Mouse (Mus musculus) MN1 (cell line): ENCODE measurements at regions not wholly inside any gene's neighbourhood (a gene's known extent, or its start where the extent isn't known, plus 50 kb on each side); places are given as distances from the start of the nearest gene placed in this dataset.

ENCODE experiments used
- DNase-seq: peaks from one replicate; pipeline ENCODE4 v3.0.0-alpha.2; 2016; ENCODE audit warnings: low spot score

DNA sequence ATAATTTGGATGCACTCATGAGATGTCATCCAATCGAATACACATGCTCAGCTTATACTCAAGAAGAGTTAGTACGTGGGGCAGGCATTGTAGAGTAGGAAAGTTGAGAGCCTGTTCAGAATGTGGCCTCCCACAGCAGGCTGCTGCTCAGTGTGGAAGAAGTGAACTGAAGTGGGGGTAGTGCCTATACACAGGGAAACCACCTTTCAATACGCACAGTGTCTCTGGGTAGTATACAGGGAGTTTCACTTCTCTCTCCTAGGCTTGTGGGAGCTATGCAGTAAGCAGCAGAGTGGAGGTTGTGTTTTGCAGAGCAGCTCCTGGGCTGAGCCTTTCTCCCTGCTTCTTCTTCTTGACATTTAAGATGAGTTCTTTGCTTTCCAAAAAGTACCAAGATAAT is 182.5 kb upstream of the Marcks start:
- DNase-seq = no peak

DNA sequence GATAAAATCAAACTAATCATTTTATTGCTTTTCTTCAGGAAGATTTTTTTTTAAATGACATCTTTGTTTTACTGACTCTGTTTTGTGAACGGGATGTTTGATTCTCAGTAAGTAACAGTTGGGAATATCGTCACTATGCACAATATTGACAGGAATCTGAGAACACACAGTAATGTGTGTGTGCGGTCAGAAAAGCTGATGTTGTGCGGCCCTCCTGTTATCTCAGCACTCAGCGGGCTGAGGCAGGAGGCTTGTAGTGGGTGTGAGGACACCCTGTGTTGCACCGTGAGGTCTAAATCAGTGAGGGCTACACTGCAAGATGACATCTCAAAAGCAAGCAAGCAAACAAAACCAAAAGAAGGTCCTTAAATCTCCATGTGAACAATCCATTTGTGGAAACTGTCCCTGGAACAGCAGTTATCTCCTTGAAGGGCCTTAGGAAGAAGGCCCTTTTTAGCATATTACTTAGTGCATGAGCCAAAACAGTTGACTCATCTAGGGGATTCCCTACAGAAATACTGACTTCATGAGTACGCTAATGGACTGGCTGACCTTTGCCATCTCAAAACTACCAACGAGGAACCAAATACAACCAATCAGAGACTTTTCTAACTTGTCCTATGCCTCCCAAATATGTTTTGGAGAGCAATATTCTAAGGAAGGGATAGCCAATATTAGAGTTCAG is 181.2 kb upstream of the Marcks start:
- DNase-seq = no peak

DNA sequence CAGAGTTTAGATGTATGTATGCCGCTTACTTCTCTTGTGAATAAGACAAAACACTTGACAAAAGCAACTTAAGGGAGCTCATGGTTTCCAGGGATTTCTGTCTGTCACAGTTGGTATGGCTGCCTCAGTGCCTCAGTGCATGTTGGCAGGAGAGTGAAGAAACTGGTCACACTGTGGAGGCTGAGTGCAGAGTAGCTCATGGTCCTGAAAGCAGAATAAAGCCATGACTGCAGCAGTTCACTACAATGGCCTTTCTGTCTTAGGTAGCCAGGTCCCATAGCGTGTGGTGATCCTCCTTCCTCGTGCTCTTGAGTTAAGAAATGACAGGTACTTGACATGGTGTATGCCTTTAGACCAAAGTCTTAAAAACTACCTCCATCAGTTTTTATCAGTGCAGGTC is 178.0 kb upstream of the Marcks start:
- no peak for DNase-seq

DNA sequence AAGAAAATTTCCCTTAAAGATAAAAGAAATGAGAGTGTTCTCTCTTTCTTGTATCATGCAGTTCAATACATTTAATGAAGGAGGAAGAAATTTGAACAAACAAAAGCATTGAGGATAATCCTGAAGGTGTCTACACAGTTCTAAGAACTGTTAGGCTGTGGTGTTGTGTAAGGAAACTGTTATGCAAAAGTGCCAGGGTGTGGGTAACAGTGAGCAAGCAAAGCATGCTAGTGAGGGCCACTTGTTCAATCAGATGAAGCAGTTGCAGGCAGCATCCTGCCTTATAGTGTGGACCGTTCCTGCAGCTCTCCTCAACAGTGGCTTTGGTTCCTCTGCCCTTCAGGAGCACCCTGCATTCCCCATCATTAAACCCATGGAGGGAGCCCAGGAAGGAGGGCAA is 177.1 kb upstream of the Marcks start:
- no peak for DNase-seq

DNA sequence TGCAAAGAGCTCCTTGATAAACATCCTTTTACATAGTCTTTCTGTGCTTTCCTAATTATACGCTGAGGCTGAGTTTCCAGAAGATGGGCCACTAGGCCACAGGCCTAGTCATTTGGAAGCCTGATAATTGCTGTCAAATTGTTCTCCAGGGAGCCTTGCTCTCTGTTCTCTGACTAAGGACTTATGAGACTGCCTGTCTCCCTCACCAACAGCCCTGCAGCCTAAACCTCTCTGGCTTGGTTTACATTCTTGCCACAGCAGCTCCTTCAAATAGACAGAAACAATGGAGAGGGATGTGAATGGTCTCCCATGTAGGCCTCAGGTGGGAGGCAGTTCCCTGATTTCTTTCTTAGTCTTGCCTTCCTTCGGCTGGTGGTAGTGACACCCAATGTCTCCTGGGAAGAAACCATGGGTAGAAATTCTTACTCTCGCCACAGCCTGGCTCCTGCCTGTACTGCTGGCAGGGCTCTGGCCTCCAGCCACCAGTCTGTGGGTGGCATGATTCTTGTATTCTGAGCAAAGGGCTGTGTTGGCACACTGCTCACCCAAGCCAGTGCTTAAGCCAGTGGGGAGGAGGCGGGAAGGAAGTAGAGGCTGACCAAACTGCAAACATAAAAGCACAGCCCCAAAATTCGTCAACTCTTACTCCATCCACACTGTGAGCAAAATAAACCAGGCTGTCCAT is 176.2 kb upstream of the Marcks start:
- no peak for DNase-seq

DNA sequence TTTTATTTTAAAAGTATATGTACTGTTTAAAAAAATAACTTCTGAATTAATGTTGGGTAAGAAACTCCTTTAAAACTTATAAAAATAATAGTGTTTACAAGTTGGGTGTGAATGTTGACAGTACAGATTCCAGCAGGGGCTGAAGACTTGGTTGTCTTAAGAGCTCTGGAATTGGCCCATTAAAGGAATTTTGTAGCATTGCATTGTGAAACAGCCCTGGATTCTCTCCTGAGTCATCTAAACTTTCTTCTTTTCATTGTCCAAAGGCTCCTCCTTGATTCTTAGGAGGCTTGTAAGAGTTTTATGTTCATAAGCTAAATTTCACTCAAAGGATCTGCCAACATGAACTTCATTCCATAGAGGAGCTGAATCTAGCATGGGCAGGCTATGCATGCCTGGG is 174.7 kb upstream of the Marcks start:
- no peak for DNase-seq

DNA sequence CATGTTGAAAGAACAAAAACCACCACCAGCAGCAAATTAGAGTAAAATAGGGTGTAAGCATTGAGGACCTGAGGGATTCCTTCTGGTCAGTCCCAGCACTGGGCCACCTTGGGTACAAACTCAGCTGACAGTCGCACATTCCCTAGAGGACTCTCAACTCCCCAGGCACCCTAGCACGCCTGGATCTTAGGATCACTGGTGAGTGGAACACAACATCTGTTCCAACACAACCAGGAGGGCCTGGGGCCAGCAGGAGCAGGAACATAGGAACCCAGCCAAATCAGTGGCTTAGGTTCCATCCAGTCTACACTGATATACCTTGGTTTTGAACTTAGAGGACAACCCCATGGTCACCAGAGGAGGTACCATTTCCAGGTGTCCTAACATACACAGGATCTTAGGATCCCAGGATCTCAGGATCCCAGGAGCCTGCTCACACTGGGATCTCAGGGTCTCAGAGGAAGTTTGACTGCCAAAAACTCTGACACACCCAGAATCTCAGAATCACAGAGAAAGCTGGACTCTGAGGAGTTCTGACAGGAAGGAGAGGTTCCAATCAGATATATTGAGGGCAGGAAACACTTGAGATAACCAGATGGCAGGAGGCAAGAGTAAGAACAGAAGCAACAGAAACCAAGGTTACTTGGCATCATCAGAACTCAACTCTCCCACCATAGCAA is 171.7 kb upstream of the Marcks start:
- DNase-seq = no peak

DNA sequence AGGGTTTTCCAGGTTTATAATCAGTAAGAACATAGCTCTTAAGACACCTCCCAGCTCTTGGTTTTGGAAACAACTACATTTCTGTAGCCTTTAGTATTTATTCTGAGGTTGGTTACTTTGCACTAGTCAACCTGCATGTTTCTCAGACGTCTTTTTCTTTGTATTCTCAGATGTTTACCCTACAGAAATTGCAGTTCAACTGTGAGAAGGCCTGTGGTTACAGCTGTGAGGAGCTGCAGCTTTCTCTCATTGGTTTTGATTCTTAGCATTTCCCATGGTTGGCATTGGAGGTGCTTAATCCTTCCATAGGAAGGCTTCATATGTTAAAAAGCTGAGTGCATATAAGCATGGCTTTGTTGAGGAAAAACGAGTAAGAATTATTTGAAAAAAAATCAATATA is 165.9 kb upstream of the Marcks start:
- DNase-seq = no peak

DNA sequence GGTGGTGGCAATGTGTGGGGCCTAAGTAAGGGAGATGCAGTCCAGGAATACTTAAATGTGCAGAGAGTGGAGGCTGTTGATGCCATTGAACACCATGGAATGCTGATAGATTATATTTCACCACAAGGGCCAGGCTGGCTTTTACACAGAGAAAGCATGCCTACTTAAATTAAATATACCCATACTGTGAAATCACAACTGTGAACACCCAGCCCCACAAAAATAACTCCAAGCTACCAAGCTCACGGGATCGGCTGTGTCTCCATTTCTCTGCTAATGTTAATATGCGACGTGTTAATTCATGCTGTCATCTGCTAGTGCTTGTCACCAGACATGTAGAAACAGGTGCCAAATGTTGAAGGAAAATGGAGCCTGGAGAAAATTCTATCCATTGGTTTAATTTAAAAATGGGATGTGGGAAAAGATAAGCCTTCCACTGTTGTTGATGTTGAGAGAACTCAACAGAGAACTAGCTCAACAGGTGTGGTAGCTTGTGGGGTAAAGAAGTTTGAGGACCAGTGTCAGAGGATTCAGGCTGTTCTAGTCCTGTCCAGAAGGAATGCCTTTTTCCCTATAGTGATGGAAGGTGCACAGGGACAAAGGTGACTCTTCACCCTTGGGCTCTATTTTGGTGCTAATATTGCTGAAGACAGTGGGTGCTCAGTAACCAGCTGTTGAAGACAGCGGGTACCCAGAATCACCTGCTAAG is 161.6 kb upstream of the Marcks start:
- DNase-seq = no peak

DNA sequence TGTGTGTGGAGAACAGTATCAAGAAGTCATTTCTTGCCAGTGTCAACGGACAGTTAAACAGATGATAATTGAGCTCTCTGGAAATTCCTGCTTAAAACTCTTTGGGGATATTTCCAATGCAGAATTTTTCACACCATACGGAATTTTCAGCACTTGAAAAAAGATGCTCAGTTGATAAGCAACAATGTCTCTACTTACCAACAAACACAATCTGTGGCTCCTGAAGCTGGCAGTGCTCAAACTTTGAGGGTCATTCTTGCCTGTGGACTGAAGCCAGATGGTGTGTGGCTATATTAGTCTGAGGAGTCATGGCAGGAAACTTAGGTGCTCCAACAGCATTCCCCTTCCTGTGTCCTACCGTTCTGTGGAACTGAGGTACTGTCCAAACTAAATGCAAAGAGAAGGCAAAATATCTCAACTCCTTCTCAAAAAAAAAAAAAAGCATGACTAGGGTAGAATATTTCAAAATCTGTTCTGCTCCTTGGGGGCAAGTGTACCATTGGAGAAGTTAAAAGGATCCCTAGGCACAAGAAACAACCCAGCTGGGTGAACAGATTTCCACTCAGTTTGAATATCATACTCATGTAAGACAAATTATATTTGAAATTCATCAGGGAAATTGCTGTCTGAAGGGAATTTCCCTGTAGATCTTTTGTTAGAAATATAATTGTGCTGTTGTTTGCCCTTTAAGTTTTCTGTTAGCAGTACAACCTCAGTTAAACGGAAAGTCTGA is 160.1 kb upstream of the Marcks start:
- no peak for DNase-seq

DNA sequence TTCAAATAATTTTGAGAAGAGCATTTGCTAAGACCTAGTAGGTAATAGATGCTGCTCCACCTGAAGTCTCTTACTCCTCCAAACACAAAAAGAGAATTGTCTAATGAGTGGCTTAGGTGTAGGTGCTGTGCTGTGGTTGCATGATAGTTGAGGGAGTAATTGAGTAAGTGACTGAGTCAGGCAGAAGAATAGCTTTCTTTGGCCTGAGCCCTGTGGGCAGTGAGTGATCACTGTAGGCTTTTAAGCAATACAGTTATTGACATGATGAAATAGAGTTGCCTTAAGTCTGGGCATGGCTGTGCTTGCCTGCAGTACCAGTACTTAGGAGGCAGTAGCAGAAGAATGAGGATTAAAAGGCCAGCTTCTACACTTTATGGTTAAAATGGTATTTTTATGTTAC is 155.5 kb upstream of the Marcks start:
- no peak for DNase-seq

DNA sequence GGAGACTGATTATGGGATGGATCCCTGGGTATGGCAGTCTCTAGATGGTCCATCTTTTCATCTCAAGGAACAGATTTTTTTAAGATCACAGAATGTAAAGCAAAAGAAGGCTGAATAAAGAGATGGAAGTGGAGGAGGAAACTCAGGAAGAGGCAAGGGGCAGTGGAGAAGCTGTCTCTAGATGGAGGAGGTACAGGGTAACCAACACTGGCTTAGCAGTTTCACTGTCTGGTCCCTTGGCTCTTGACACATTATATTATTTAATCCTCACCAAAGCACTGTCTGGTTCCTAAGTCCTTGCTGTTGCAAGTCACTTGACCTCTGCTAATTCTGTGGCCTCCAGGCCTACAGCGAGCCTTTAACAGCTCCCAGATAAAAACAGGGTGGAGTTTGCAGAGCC is 154.6 kb upstream of the Marcks start:
- DNase-seq = no peak

DNA sequence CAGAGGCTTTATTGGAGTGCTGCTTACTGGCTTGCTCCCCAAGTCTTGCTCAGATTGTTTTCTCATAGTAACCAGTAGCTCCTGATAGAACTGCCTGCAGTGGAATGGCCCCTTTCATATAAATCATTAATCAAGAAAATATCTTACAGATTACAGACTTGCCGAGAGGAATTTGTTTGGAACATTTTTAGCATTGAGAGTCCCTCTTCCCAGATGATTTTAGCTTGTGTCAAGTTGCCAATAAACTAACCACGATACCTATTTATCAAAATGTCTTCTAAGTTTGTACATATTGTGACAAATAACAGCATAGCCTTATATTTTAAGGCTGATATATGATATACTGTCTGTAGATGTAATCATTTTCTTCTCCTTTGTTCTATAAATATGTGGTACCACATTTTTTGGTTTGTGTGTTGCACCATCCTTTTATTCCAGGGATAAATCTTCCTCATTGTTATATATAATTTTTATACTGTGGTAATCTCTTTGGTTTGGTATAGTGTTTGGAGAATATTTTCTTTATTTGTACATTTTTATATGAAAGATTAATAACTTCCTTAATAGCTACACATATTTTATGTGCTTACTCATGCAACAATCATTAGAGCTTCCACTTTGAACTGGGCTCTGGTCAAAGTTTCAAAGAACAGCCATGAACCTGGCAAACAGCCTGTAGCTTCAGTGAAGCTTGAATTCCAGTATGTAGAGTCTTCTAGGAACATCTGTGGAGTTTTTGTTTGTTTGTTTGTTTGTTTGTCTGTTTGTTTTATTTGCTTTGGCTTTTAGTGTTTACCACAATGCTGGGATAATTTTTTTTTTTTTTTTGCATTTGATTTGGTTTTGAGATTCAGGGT is 153.1 kb upstream of the Marcks start:
- DNase-seq = no peak

DNA sequence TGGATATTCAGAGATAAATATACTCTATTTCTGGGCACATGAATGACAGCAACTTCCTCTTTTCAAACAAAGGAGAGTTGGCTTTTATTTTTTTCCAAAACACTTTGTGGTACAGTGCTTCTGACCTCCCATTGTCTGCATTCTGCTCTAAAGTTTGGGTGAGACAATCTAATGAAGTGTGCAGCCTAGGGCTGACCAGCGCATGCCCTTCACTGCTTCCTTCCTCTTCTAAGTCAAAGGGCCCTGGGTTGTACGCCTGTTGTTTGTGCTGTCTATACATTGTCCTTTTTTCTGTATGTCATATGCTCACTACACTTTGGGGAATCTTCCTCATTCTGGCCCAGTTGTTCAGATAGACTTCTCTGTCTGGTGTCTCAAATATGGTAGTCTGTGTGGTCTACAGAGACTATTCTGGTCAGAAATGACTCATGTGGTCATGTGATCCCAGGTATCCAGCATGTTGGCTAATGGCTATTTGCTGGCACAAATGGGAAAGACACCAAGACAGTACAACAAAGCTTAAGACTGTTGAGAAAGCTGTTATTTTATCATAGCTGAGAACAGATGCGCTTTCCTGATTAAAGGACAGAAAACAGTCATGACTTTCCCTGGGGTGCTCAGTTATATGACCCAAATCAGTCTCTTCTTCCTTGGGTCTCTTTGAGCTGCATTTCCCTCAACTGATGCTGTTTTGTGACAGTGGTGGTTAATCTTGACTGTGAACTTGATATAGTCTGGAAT is 151.4 kb upstream of the Marcks start:
- no peak for DNase-seq

DNA sequence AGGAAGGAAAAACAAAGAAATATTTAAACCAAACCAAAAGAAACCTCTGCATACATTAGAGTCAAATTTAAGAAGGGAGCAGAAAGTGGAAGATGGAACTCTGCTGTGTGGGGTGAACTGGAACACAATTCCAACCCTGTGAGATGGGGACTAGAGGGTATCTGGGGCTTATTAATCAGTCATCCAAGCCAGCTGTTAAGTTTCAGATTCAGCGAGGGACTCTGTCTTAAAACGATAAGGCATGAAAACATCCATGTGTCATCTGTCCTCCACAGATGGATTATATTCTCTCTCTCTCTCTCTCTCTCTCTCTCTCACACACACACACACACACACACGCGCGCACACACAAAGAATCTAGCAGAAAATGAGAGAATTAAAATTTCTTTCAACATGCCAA is 147.6 kb upstream of the Marcks start:
- DNase-seq = no peak

DNA sequence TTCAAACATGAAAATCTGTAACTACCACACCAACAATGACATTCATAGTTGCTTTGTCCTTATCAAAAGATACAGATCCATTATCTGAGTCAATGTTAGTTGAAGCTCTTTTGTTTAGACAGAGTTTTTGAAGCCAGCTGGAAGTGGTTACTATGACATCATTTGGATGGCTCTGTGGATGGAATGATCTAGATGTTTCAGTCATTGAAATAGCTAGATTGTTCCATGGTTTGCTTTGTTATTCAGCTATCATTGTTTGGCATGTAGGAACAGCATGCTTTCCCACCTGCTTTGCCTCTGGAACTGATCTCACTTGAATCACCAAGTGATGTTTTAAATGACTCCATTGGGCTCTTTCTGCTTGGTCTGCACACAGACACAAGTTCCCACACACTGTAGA is 144.2 kb upstream of the Marcks start:
- no peak for DNase-seq

DNA sequence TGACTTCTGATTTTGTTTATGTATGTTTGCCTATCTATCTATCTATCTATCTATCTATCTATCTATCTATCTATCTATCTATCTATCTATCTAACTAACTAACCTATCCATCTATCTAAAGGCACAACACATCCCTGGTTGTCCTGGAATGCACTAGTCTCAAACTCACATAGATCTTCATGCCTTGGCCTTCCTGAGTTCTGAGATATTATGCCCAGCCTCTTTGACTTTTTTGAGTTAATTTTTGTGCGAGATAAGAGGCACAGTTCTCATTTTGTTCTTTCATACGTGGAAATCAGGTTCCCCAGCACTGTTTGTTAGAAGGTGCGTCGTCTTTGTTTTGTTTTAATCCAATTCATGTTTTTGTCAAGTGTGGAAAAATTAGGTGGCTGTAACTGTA is 142.1 kb upstream of the Marcks start:
- DNase-seq = no peak

DNA sequence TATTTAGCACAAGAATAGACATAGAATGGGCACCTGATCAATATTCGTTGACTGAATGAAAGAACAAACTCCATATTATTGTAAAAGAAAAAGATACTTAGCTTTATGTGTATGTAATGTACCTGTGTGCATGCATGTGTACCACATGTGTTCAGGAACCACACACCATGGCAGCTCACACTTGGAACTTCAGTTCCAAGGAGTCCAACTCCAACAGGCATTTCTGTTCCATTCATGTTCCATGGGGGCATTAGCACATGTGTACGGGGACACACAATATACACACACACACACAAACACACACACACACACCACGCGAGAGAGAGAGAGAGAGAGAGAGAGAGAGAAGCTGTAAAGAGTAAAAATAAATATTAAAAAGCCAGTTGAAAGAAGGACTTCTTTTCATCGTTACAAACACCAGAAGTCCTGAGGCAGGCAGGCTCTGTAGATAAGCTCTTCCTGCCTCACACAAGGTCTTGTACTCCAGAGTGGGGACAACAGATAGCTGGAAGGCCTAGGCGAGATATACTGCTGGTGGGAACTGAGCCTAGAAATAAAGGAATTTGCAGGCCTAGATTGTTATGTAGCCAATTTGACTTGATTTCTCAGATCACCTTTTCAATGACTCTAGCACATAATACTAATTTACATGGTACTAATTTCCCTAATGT is 141.6 kb upstream of the Marcks start:
- no peak for DNase-seq

DNA sequence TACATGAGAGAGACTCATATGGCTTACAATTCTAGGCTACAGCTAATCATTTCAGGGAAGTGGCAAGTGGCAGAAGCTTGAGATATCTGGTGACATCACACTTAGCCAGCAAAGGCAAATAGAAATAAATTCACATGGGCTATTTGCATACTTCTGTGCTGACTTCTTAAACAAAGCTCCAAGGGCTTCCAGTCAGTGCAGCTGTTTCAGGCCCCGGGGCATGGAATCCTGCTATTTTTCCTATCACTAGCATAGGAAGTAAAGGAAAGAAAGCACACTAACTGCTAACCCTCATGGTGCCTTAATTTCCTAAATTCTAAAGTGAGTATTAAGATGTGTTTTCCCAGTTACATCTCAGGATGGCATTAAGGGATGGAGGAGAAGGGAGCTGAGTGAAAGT is 140.6 kb upstream of the Marcks start:
- no peak for DNase-seq

DNA sequence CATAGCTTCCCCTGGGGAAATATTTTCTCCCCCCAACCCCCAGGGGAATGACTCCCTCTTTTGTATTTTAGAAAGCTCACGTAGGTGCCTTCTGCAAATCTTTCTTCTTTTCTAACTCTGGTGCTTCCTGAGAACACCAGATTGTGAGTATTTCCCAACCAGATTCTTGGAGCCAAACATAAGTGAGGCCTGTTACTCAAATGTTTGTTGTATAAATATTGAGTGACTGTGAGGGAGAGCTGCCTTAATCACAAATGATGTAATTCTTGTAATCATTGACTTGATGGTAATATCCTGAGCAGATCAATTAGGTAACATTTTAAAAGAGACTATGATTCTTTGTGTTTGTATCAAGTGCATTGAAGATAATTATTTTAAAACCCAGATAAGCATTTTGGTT is 137.1 kb upstream of the Marcks start:
- DNase-seq = no peak
